Mouse (Mus musculus) cerebellum, postnatal 10 days (tissue): Measurements from ENCODE around the gene Sgsm2.

Experiments
- DNase-seq, 2 experiments: peaks; one replicate each; pipeline ENCODE4 v3.0.0; 2021; ENCODE audit warnings: mixed read lengths in 2 of 2

Sgsm2 gene

DNA sequence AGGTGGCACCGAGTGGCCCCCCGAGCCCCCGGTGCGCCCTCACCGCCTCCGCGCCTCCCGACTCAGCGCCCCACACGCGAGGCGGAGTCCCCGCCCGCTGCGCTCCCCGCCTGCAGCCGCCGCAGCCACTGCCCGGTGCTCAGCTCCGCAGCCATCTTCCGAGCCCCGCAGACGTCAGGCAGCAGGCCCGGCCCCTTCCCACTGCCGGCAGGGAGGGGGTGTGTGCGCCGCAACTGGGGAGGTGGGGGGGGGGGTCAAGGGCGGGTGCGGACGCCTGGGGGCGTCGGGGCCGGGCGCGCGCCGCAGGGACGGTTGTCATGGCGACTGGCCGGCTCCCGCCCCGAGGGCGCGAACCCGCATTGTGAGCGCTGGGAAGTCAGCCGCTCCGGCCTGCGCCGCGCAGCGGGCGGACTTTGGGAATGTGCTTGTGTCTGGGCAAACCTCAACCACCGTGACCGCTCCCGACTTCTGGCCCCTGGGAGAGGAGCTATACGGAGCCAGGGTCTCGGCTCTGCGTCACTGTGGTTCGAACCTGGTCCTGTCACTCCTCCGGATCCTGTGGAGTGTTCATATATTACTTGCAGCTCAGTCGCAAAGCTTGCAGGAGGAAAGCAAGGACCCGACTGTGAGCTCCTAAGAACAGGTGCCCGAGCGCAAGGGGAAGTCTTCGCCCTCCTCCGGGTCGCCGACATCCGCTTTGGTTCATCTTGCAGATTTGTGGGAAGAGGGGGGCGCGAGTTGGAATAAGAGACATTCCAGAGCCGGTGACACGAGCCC, at the start of gene Sgsm2:
Sgsm2 (minus strand) TSS at position 160 of the 777 bp plus-strand sequence.
- peak; percentile 73 to 74 for DNase-seq

GRCm38 (mm10) chr11:74946348-74946747, 49.5 kb upstream of the Sgsm2 start:
- DNase-seq = peak; percentile 37 to 73

DNA sequence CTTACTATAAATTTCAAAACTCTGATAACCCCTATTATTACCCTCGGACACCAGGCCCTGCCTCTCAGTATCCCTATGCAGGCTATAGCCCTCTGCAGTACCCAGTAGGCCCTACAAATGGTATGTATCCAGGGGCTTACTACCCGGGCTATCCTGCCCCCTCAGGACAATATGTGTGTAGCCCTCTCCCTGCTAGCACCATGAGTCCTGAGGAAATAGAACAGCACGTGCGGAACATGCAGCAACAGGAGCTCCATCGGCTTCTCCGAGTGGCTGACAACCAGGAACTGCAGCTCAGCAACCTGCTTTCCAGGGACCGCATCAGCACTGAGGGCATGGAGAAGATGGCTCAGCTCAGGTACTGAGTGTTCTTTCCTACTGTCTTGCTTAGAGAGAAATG, 33.5 kb upstream of the Sgsm2 start:
- DNase-seq = no peak

GRCm38 (mm10) chr11:74929111-74929510, 32.3 kb upstream of the Sgsm2 start:
- DNase-seq = no peak

- DNase-seq = no peak
Measured at GRCm38 (mm10) chr11:74927236-74927725, 30.4 kb upstream of the Sgsm2 start.

GRCm38 (mm10) chr11:74926388-74927005, 29.6 kb upstream of the Sgsm2 start:
- peak; percentile 18 to 31 for DNase-seq

DNA sequence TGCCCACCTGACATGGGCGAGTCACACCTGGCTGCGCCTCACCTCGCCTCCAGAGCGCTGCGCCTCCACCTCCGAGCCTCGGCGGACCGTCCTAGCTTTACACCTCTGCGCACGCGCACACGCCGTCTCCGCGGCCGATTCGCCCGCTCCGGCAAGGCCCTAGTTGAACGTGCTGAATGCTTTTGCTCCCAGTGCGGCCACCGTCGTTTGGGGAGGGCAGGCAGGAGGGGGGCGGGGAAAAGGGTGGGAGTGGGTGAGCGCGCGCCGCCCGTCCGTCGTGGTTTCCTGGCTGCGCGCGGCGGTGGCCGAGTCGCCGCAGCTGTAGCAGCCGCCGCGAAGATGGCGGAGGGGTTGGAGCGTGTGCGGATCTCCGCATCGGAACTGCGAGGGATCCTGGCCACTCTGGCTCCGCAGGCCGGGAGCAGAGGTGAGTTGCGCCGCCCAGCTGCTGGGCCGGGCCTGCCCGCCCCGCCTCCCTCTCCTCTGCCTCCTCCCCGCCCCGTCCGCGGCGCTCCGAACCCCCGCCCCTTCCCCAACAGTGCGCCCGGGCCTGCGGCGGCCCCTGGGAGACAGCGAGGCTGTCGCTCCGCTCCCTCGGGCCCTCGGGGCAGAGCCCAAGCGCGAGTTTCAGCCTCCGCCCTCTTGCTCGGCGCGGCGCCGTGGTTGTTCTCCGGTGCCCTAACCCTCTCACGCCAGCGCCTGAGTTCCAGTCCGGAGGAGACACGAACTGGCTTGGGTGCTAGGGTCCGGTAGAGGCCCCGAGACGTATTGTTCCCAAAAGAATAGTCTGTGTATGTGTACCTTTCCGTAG, 28.9 kb upstream of the Sgsm2 start, which contains the start of the genes Smg6 and Srr:
Smg6 (plus strand) TSS at position 247 of the 811 bp plus-strand sequence.
Srr (minus strand) TSS at position 372 of the 811 bp plus-strand sequence.
- DNase-seq = peak; percentile 98

GRCm38 (mm10) chr11:74924149-74924548, 27.3 kb upstream of the Sgsm2 start:
- DNase-seq = peak; percentile 48 to 49

DNA sequence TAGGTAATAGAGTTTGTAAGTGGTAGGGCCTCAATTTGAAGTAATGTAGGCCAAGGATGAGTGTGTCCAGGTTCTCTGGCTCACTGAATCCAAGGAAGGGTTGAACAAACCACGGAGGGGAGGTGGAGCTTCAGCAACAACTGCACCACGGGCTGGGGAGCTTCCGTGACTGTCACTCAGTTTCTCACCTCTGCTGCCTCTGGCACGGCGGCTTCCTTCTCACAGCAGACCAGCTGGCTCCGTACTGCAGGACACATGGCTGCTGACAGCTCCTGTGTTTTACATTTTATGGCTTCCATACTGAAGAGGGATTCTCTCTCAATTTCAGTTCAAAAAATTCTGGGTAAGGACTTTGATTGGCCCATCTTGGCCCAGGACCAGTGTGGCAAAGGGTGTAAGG, 22.4 kb upstream of the Sgsm2 start:
- no peak for DNase-seq

DNA sequence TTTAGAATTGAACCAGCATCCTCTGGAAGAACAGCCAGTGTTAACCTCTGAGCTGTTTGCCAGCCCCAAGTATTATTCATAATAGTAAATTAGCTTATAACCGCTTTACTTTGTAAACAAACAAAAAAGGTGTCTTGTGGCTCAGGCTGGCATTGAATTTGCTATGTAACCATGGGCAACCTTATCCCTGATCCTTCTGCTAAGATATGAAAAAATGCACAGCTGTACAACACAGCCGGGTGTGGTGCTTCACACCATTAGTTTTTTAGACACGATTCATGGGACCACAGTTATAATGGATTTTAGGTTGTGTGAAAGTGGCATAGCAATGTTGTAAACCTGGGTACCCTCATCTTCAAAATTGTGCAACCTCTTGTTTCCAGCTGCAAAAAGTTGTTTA, 15.6 kb upstream of the Sgsm2 start:
- DNase-seq = no peak

DNA sequence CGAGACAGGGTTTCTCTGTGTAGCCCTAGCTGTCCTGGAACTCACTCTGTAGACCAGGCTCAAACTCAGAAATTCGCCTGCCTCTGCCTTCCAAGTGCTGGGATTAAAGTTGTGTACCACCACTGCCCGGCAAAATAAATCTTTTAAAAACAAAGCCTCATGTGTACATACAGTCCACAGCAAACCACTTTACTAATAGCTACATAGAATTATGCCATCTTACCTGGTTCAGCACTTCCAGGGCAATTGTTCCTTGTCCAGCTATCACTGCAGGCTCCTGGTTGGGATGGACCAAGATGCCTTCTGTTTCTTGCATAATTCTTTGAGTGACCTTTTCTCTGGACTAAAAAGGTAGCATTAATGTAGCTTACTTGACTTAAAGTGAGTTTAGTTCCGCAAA, 13.1 kb upstream of the Sgsm2 start:
- no peak for DNase-seq

- peak; percentile 61 to 64 for DNase-seq
Measured at GRCm38 (mm10) chr11:74908618-74909399, 11.9 kb upstream of the Sgsm2 start.

GRCm38 (mm10) chr11:74907850-74908249, 11.0 kb upstream of the Sgsm2 start:
- no peak for DNase-seq

GRCm38 (mm10) chr11:74902416-74902815, 5.6 kb upstream of the Sgsm2 start:
- DNase-seq = no peak

GRCm38 (mm10) chr11:74901555-74901954, 4.7 kb upstream of the Sgsm2 start:
- DNase-seq = no peak

- DNase-seq = no peak
Measured at GRCm38 (mm10) chr11:74898517-74898827, 1.6 kb upstream of the Sgsm2 start.

DNA sequence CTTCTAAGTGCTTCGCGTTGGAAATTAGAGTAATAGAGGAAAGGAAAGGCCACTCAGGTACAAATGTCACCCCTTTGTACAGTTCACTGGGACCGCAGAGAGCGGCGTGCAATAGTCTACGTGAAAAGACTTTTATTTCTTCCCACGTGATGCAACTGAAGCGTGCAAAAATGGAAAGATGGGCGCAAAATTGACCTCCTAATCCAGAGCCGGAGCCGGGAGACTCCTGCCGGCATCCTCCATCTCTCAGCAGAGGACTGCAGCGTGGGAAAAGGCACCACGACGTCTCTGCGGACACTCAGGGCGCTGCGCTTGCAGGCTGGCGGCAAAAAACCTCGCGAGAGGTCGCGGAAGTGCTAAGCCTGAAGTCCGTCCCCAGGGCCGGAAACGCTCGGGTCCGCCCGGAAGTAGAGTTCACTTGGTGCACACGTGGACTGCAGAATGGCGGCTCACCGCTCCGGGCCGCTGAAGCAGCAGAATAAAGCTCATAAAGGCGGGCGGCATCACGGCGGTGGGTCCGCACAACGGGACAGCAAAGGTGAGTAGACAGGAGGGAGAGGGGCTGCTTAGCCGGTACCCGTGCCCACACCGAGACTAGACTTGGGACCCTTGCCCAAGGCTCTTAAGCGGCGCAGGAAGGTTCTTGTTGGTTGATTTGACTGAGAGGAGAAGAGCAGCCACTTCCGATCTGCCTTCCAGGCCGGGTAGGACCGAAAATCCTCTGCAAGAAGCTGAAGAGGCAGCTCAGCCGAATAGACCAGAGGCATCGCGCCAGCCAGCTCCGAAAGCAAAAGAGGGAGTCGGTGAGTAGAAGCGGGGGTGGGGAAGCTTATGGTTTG, 1.0 kb upstream of the Sgsm2 start, which contains the start of gene Tsr1:
Tsr1 (plus strand) TSS at position 394 of the 839 bp plus-strand sequence.
- DNase-seq = peak; percentile 93 to 95

DNA sequence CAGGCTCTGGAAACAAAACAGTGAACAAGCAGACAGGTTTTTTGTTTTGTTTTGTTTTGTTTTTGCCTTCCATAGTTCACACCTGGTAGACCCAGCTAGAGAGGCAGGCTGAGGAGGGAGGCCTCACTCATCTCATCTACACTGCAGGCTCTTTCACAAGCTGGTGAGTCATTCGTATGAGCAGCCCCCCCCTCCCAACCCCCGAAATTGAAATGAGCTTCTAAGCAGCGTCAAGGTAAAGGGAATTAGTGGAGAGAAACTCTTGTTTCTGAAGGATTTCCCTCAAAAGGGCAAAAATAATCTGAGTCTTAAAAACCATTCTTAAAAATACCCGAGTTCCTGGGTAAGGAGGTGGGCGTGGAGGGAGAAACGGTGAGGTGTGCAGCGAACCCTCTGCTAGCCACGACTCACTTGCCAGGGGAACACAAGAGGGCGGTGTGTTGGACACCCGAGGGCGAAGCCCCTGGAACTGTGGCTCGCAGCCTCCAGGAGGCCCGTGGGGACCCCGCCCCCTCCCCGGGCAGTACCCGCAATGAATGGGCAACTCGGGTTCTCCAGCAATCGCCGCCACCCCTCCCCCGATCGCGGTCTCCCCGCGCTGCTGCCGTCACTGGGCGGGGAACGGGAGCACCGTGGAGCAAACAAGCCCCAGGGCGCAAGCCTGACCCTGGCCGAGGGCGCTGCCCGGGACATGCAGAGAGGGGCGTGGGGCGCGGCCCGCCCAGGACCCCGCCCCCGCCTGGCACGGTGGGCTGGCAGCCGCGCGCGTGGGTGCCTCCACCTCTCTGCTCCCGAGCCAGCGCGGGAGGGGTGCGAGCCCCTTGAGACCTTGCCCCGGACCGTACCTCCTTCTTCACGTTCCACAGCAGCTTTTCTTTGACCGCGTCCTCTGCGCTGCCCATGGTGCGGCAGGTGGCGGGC, 620 bp downstream of the Sgsm2 start:
- DNase-seq = peak; percentile 66 to 72

GRCm38 (mm10) chr11:74894619-74895018, 2.2 kb downstream of the Sgsm2 start:
- no peak for DNase-seq

DNA sequence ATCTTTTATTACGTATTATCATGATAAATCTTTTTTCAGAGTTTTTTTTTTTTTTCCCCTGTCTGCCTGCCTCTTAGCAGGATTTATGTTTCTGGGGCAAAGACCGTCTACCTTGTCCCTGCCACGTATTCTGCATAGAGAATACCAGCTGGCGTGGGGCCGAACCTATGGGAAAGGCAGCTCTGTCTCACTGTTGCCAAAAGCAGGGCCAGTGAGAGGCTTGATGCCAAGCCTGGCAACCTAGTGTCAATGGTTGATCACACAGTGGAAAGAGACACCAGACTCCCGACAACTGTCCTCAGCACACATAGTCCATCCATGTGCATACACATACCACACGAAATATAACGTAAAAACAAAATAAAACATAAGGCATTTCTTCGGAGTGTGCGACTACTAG, 13.8 kb downstream of the Sgsm2 start:
- peak; percentile 97 to 98 for DNase-seq
